Mouse (Mus musculus): Measurements from ENCODE around the gene Etnppl.

The Etnppl gene

DNA sequence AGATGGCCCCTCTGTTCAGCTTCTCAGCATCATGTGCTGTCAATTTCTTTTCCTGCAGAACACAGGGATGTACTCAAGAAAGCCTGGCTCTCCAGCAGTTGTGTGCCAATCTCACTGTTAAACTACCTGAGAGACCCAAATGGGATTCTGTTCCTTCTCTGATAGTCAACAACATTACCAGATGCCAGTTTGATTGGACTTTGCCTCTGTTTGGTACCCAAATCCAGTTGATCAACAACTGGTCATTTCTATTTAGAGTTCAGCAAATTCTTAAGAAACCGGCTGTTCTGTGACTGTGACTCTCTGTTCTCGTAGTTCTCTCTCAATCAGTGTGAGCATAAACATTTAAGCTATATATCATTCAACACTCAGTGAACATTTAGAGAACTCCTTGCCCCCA, 64.0 kb downstream of the Etnppl start:
- no peak for DNase-seq

DNA sequence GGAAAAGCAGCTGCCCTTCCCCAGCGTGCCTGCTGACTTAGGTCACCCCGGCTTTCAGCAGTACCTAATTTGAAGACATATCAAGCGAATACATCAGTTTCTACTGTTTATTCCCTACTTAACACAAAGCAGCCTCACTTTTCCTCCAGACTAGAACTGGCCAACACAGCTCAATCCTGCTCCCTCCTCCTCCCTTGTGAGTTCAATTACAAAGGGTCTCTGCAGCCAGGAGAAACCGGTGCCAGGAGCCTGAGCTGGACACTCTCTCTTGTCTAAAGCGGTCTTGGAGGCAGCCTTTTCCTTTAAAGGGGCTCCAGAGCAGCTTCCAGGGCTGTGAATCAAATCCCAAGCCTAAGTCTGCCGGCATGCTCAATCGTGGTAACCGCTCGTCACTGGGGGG, 64.9 kb downstream of the Etnppl start:
- DNase-seq: no peak

DNA sequence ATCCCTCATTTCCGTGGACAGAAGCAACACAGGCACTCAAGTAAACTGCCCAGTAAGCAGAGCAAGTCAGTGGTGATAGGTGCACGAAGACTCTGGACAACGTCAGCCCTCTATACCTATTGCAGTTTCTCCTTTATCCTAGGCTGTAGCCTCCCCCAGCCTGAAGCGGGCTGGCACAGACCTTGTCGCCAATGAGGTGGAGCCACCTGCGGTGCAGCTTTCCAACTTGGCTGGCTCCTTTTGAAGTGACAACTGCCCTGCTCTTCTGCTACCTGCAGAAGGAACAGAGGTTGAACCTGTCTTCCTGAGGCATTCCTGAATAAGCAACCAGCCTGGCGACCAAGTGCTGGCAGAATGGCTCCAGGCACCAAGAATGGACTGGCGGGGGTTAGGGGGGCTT, 66.6 kb downstream of the Etnppl start:
- DNase-seq: peak; percentile 33

DNA sequence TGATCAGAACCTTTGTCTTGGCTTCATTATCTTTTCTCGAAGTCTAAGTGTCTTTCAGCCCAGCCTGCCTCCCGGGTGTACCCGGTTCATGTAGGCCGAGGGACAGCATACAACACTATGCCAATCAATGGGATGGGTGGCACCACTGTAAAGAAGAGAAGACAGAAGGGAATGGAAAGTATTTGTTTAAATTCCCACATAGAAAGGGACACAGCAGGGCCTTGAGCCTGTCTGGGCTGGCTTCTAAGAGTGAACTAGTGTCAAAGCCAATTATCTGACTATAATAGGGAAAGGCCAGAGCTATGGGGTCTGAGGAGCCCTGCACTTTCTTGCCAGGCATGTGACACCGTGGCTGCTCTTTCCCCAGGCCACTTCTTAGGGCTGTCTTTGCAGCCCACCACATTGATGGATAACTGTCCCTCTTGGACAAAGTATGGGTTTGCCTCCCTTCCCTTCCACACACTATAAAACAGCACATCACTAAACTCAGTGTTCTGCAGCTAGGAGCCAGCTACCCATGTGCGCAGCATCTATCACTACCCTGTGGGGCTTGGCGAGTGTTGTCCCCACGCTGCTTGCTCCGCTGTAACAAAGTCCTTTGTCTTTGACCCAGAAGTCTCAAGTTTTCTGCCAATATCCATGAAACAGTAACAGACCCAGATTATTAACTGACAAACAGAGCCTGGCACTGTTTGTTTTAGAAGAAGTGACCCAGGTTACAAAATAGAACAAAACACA, 67.2 kb downstream of the Etnppl start:
- DNase-seq: peak; percentile 53

DNA sequence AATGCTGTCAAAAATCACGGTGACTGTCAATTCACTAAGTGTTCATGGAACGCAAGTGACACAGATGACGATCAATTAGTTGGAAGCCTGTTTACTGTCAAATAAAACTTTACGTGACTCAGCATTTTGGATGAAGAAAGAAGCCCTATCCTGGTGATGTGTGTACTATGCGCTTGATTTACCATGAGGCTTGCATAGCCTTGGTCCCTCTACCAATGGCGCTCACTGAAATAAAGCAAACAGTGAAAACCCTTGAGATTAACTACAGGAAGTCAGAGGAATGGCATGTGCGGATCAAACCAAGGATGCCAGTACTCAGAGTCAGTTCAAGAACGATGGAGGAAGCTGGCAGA, 67.7 kb downstream of the Etnppl start:
- no peak for DNase-seq

DNA sequence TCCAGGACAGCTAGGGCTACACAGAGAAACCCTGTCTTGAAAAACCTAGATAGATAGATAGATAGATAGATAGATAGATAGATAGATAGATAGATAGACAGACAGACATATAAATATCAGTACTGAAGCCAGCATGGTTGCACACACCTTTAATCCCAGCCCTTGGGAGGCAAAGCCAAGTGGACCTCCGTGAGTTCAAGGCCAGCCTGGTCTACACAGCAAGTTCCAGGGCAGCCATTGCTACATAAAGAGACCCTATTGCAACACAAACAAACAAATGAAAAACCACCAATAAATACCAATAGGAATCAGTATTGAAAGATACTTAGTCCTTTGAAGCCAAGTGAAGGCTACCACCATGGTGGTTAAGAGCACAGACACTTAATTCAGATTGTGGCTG, 69.8 kb downstream of the Etnppl start:
- no peak for DNase-seq

All from kidney, adult 11 months (tissue).